Mouse (Mus musculus) limb, embryonic 11.5 days (tissue): Measurements from ENCODE around the gene Traf6. TPM values are rescaled to one million over a fixed set of nuclear protein-coding genes. Genes with fewer than 3 reads are reported as not detected.

Source experiments
- polyA plus RNA-seq: library from polyadenylated mRNA; unstranded; fragments of >200 nt; fragmentation: Nextera tagmentation; extraction: Ambion mirVana; gene quantifications from 2 replicates; pipeline ENCODE4 v1.2.1, GENCODE M21; 2014

Traf6 gene
- polyA plus RNA-seq, 1 experiment from 2014 or later, result 18.5 TPM

Other genes with a start within 250 kb of the Traf6 start
- 0.13 TPM in 1 of 2 replicates, not detected in the other for gene Rag2, start 53.7 kb upstream of the Traf6 start, polyA plus RNA-seq
- gene Rag1, start 28.9 kb upstream of the Traf6 start, polyA plus RNA-seq, result 0.56 and 0.87 TPM in 2 replicates
- gene B230118H07Rik, start 28.9 kb upstream of the Traf6 start, polyA plus RNA-seq, result 60.6 and 61.7 TPM in 2 replicates
- gene Prr5l, start 204.6 kb downstream of the Traf6 start, polyA plus RNA-seq, result 18.6 and 21.9 TPM in 2 replicates
- 61.1 and 65.2 TPM in 2 replicates for gene Commd9, start 207.8 kb downstream of the Traf6 start, polyA plus RNA-seq